Mouse (Mus musculus) MEL (cell line): ENCODE results near the gene Ibsp. TPM values are rescaled to one million over a fixed set of nuclear protein-coding genes. Genes with fewer than 3 reads are reported as not detected.

ENCODE experiments used
- DNase-seq: peaks from one replicate; pipeline ENCODE4 v3.0.0; 2011; ENCODE audit warnings: low read depth, low spot score
- H3K27ac ChIP-seq: 2 replicates; pipeline ENCODE4 v1.5.1; 2012; ENCODE audit warnings: low read depth, mild to moderate bottlenecking, control low read depth, low read length, moderate library complexity; ENCODE audit not compliant: control insufficient read depth
- H3K27me3 ChIP-seq, 2 experiments: fragments of 150-350 bp in 1 of 2; sonication (generic) in 1 of 2; 2 replicates each; pipeline ENCODE4 v1.6.1; 2012; ENCODE audit warnings: low read length in 2 of 2, mild to moderate bottlenecking in 2 of 2, improper control_type of control experiment in 1 of 2, moderate library complexity in 1 of 2; ENCODE audit not compliant: insufficient read depth in 2 of 2, control insufficient read depth in 1 of 2
- H3K36me3 ChIP-seq, 2 experiments: 2 replicates each; pipeline ENCODE4 v1.6.1; 2012 to 2014; ENCODE audit warnings: low read length in 2 of 2, improper control_type of control experiment in 1 of 2, inconsistent platforms in 1 of 2, mild to moderate bottlenecking in 1 of 2; ENCODE audit not compliant: insufficient read depth in 2 of 2, control insufficient read depth in 1 of 2
- H3K4me1 ChIP-seq, 2 experiments: fragments of 150-350 bp in 1 of 2; sonication (generic) in 1 of 2; 2 replicates each; pipeline ENCODE4 v1.6.1; 2012; ENCODE audit warnings: low read length in 2 of 2, improper control_type of control experiment in 1 of 2, mild to moderate bottlenecking in 1 of 2; ENCODE audit not compliant: insufficient read depth in 2 of 2, control insufficient read depth in 1 of 2
- H3K4me3 ChIP-seq, 2 experiments: fragments of 150-350 bp in 1 of 2; sonication (generic) in 1 of 2; 2 replicates each; pipeline ENCODE4 v1.5.1; 2012; ENCODE audit warnings: low read depth in 2 of 2, low read length in 2 of 2, mild to moderate bottlenecking in 2 of 2, moderate library complexity in 2 of 2, control low read depth in 1 of 2, improper control_type of control experiment in 1 of 2; ENCODE audit not compliant: control insufficient read depth in 1 of 2, insufficient read depth in 1 of 2
- H3K79me2 ChIP-seq: 2 replicates; pipeline ENCODE4 v1.6.1; 2012; ENCODE audit warnings: mild to moderate bottlenecking, low read length, moderate library complexity; ENCODE audit not compliant: control insufficient read depth, poor library complexity, insufficient read depth
- H3K9ac ChIP-seq: 2 replicates; pipeline ENCODE4 v1.6.1; 2012; ENCODE audit warnings: low read depth, mild to moderate bottlenecking, control low read depth, low read length, moderate library complexity; ENCODE audit not compliant: control insufficient read depth, poor library complexity, severe bottlenecking
- H3K9me3 ChIP-seq: fragments of 150-350 bp; sonication (generic); replicated peaks from 2 replicates; pipeline ENCODE4 v1.6.1; 2012; ENCODE audit warnings: mild to moderate bottlenecking, low read length, improper control_type of control experiment, moderate library complexity; ENCODE audit not compliant: insufficient read depth
- BHLHE40 ChIP-seq: IDR thresholded peaks from 2 replicates; pipeline ENCODE4 v1.6.1; 2012; ENCODE audit warnings: low read depth, mild to moderate bottlenecking, inconsistent platforms, low read length, improper control_type of control experiment, borderline replicate concordance
- CTCF ChIP-seq, 3 experiments: IDR thresholded peaks in 2 of 3; conservative IDR thresholded peaks in 1 of 3; 2 replicates each; pipeline ENCODE4 v1.5.1; 2011 to 2012; ENCODE audit warnings: low read length in 3 of 3, low read depth in 2 of 3, mild to moderate bottlenecking in 2 of 3, improper control_type of control experiment in 1 of 3, inconsistent platforms in 1 of 3, mixed read lengths in 1 of 3, moderate library complexity in 1 of 3; ENCODE audit not compliant: control insufficient read depth in 1 of 3, insufficient read depth in 1 of 3, poor library complexity in 1 of 3, severe bottlenecking in 1 of 3
- E2F4 ChIP-seq: IDR thresholded peaks from 2 replicates; pipeline ENCODE4 v1.6.1; 2011; ENCODE audit warnings: low read depth, low read length, improper control_type of control experiment, borderline replicate concordance
- EP300 ChIP-seq, 2 experiments: IDR thresholded peaks; 2 replicates each; pipeline ENCODE4 v1.6.1; 2011; ENCODE audit warnings: improper control_type of control experiment in 2 of 2, low read length in 2 of 2, low read depth in 1 of 2, mild to moderate bottlenecking in 1 of 2
- GATA1 ChIP-seq: IDR thresholded peaks from 2 replicates; pipeline ENCODE4 v1.6.1; 2011; ENCODE audit warnings: low read depth, low read length, improper control_type of control experiment
- HCFC1 ChIP-seq: IDR thresholded peaks from 2 replicates; pipeline ENCODE4 v1.6.1; 2012; ENCODE audit warnings: low read depth, mild to moderate bottlenecking, inconsistent platforms, low read length, improper control_type of control experiment, moderate library complexity
- JUND ChIP-seq: IDR thresholded peaks from 2 replicates; pipeline ENCODE4 v1.6.1; 2011; ENCODE audit warnings: low read depth, mild to moderate bottlenecking, improper control_type of control experiment, low read length
- KAT2A ChIP-seq: conservative IDR thresholded peaks from 2 replicates; pipeline ENCODE4 v1.6.1; 2012; ENCODE audit warnings: low read depth, low read length, improper control_type of control experiment, inconsistent platforms
- MAFK ChIP-seq: IDR thresholded peaks from 2 replicates; pipeline ENCODE4 v1.6.1; 2011; ENCODE audit warnings: low read depth, mild to moderate bottlenecking, low read length, improper control_type of control experiment, borderline replicate concordance
- MAX ChIP-seq: IDR thresholded peaks from 2 replicates; pipeline ENCODE4 v1.6.1; 2011; ENCODE audit warnings: low read length, improper control_type of control experiment
- MEF2A ChIP-seq: IDR thresholded peaks from 2 replicates; pipeline ENCODE4 v1.6.1; 2014; ENCODE audit warnings: low read depth, mild to moderate bottlenecking, inconsistent platforms, low read length, improper control_type of control experiment; ENCODE audit not compliant: poor library complexity, insufficient replicate concordance, severe bottlenecking; ENCODE audit errors: extremely low read depth
- MYC ChIP-seq: IDR thresholded peaks from 2 replicates; pipeline ENCODE4 v1.6.1; 2011; ENCODE audit warnings: low read depth, mild to moderate bottlenecking, low read length, improper control_type of control experiment, moderate library complexity
- NELFE ChIP-seq: IDR thresholded peaks from 2 replicates; pipeline ENCODE4 v1.6.1; 2011; ENCODE audit warnings: low read depth, low read length, improper control_type of control experiment
- POLR2AphosphoS5 ChIP-seq: IDR thresholded peaks from 2 replicates; pipeline ENCODE4 v1.6.1; 2012; ENCODE audit warnings: low read depth, borderline replicate concordance, mild to moderate bottlenecking, inconsistent platforms, low read length, moderate library complexity, mixed read lengths
- RAD21 ChIP-seq: IDR thresholded peaks from 2 replicates; pipeline ENCODE4 v1.6.1; 2011; ENCODE audit warnings: mild to moderate bottlenecking, low read depth, low read length, improper control_type of control experiment
- RCOR1 ChIP-seq: IDR thresholded peaks from 2 replicates; pipeline ENCODE4 v1.6.1; 2012; ENCODE audit warnings: low read depth, mild to moderate bottlenecking, inconsistent platforms, low read length, improper control_type of control experiment
- TCF12 ChIP-seq: IDR thresholded peaks from 2 replicates; pipeline ENCODE4 v1.6.1; 2014; ENCODE audit warnings: low read depth, mild to moderate bottlenecking, inconsistent platforms, low read length, improper control_type of control experiment, moderate library complexity
- UBTF ChIP-seq: IDR thresholded peaks from 2 replicates; pipeline ENCODE4 v1.6.1; 2012; ENCODE audit warnings: low read depth, mild to moderate bottlenecking, inconsistent platforms, low read length, improper control_type of control experiment, moderate library complexity, borderline replicate concordance; ENCODE audit not compliant: insufficient read depth
- USF2 ChIP-seq, 2 experiments: IDR thresholded peaks; 2 replicates each; pipeline ENCODE4 v1.6.1; 2011 to 2012; ENCODE audit warnings: improper control_type of control experiment in 2 of 2, low read length in 2 of 2, borderline replicate concordance in 1 of 2, inconsistent platforms in 1 of 2, low read depth in 1 of 2, mild to moderate bottlenecking in 1 of 2; ENCODE audit not compliant: insufficient read depth in 1 of 2
- ZC3H11A ChIP-seq: IDR thresholded peaks from 2 replicates; pipeline ENCODE4 v1.6.1; 2012; ENCODE audit warnings: low read depth, mild to moderate bottlenecking, inconsistent platforms, low read length, improper control_type of control experiment
- ZKSCAN1 ChIP-seq: IDR thresholded peaks from 2 replicates; pipeline ENCODE4 v1.6.1; 2012; ENCODE audit warnings: low read depth, mild to moderate bottlenecking, inconsistent platforms, low read length, improper control_type of control experiment, moderate library complexity
- ZMIZ1 ChIP-seq: IDR thresholded peaks from 2 replicates; pipeline ENCODE4 v1.6.1; 2012; ENCODE audit warnings: low read depth, mild to moderate bottlenecking, inconsistent platforms, low read length, improper control_type of control experiment, moderate library complexity
- polyA plus RNA-seq, 2 experiments: library from polyadenylated mRNA; stranded (reverse) in 1 of 2; unstranded in 1 of 2; fragments of >175 nt in 1 of 2; fragments of >200 nt in 1 of 2; gene quantifications; 2 replicates each; pipeline versions ENCODE4 v1.2.1 to v1.2.4; 2012; ENCODE audit warnings: low replicate concordance in 2 of 2, low read depth in 1 of 2; ENCODE audit not compliant: insufficient read length in 2 of 2, insufficient read depth in 1 of 2, missing spikeins in 1 of 2
- total RNA-seq: library from RNA; depleted of rRNA; stranded (reverse); fragments of 300-350 nt; gene quantifications from 2 replicates; pipeline ENCODE4 v1.2.3, GENCODE M21; 2012

The Ibsp gene
- total and polyA plus RNA-seq, 3 experiments = not detected

- Histone ChIP-seq H3K9me3 (no peaks in the 10 kb centered on the region), H3K4me1 (no peaks in the 10 kb centered on the region), H3K27me3 (no peaks in the 10 kb centered on the region), H3K9ac (no peak overlapping the region), H3K36me3 (no peaks in the 10 kb centered on the region), H3K79me2 (no peaks in the 10 kb centered on the region), H3K27ac (no peak overlapping the region), H3K4me3 (no peak overlapping the region)
- no peak for TF ChIP-seq MEF2A
- no peak for TF ChIP-seq RAD21
- no peak for TF ChIP-seq MAX
- TF ChIP-seq CTCF (IDR thresholded peaks at IDR 0.05 in 2 of 3, conservative IDR thresholded peaks at IDR 0.05 in 1 of 3; ENCODE audit: control insufficient read depth in 1 of 3, insufficient read depth in 1 of 3, low read depth in 2 of 3, low read length in 3 of 3, poor library complexity in 1 of 3, severe bottlenecking in 1 of 3) = no peak
- TF ChIP-seq POLR2AphosphoS5 = no peak
- no peak for TF ChIP-seq E2F4
- TF ChIP-seq GATA1 = no peak
- no peak for TF ChIP-seq BHLHE40
- TF ChIP-seq EP300 (IDR thresholded peaks at IDR 0.05; ENCODE audit: low read depth in 1 of 2, low read length in 2 of 2) = no peak
- TF ChIP-seq USF2 (IDR thresholded peaks at IDR 0.05; ENCODE audit: borderline replicate concordance in 1 of 2, insufficient read depth in 1 of 2, low read depth in 1 of 2, low read length in 2 of 2) = no peak
- TF ChIP-seq MAFK = no peak
- no peak for TF ChIP-seq ZKSCAN1
- TF ChIP-seq HCFC1 = no peak
- no peak for TF ChIP-seq TCF12
- no peak for TF ChIP-seq NELFE
- TF ChIP-seq ZMIZ1 = no peak
- no peak for TF ChIP-seq JUND
- TF ChIP-seq UBTF = no peak
- TF ChIP-seq MYC = no peak
- no peak for DNase-seq
Observed at GRCm38 (mm10) chr5:104345241-104345630, 46.3 kb downstream of the Ibsp start.

- TF ChIP-seq ZC3H11A (no peak), KAT2A (no peak), NELFE (no peak), RCOR1 (no peak), ZKSCAN1 (no peak), MAFK (no peak)
- TF ChIP-seq, all 39 proteins: peak for 0
- no peak overlapping the region for H3K9ac ChIP-seq
- no peak overlapping the region for H3K27ac ChIP-seq
- no peaks in the 10 kb centered on the region for H3K9me3 ChIP-seq
- no peaks in the 10 kb centered on the region for H3K79me2 ChIP-seq
- no peaks in the 10 kb centered on the region for H3K4me1 ChIP-seq
- H3K4me3 ChIP-seq = no peak overlapping the region
- no peaks in the 10 kb centered on the region for H3K36me3 ChIP-seq
- no peak for DNase-seq
- H3K27me3 ChIP-seq = no peaks in the 10 kb centered on the region
Observed at GRCm38 (mm10) chr5:104351041-104351440, 52.1 kb downstream of the Ibsp start.
